Mouse (Mus musculus): Measurements from ENCODE around the gene Abca8b.

DNA sequence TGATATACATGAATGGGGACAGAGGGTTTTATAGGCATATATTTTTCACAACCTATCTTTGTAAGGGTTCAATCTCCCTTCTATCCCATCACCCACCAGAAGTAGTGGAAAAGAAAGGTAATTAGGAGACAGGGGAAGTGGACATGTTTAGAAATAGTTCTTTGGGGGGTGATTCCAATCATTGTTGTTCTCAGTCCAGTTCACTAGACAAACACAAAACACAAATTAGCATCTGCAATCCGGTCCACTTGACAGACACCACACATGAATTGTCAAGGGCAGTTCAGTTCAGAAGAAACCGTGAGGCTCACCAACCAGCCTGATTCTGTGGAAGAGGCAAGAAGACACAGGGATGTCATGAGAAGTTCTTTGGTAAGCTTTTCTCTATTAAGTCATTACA lies 67.2 kb downstream of the Abca8b start:
- no peak for TF ChIP-seq CTCF (IDR thresholded peaks at IDR 0.05; ENCODE audit: low read depth, low read length)
- no peak for TF ChIP-seq POLR2A (IDR thresholded peaks at IDR 0.05; ENCODE audit: borderline replicate concordance, low read depth, low read length)
